Mouse (Mus musculus) CD8-positive naive resting alpha-beta T cell, adult 57 days (primary cell): Measurements from ENCODE around the gene Lig3. TPM values are rescaled to one million over a fixed set of nuclear protein-coding genes. Genes with fewer than 3 reads are reported as not detected.

ENCODE experiments used
- total RNA-seq: library from RNA; stranded (reverse); gene quantifications from one replicate; pipeline ENCODE4 v1.2.4, GENCODE M21; 2023

Lig3 gene
- 42.7 TPM for total RNA-seq

GRCm38 (mm10) chr11:82780983-82781903 lies at the start of gene Lig3:
TSS of gene Lig3 (plus strand) at chr11:82781108.

GRCm38 (mm10) chr11:82763742-82764437 lies 17.0 kb upstream of the Lig3 start, which contains the start of the genes Cct6b and Zfp830:
TSS of gene Cct6b (minus strand) at chr11:82764321.
TSS of gene Zfp830 (plus strand) at chr11:82764345.

Other genes with a start within 250 kb of the Lig3 start
- gene Cct6b, start 16.8 kb upstream of the Lig3 start, total RNA-seq: 0.77 TPM
- 34.8 TPM for gene Zfp830, start 16.8 kb upstream of the Lig3 start, total RNA-seq
- 18.6 TPM for gene Rffl, start 90.1 kb downstream of the Lig3 start, total RNA-seq
- 18.7 TPM for gene Rad51d, start 109.5 kb downstream of the Lig3 start, total RNA-seq
- not detected for gene Fndc8, start 111.0 kb downstream of the Lig3 start, total RNA-seq
- 103 TPM for gene Nle1, start 127.3 kb downstream of the Lig3 start, total RNA-seq
- gene Unc45b, start 129.4 kb downstream of the Lig3 start, total RNA-seq: not detected
- gene Slfn5, start 170.2 kb downstream of the Lig3 start, total RNA-seq: 40.9 TPM
- 18.4 TPM for gene Slfn9, start 210.7 kb downstream of the Lig3 start, total RNA-seq
- gene Slfn8, start 239.7 kb downstream of the Lig3 start, total RNA-seq: 48.4 TPM